Mouse (Mus musculus) inflammation-experienced regulatory T-cells, adult 6 months (primary cell): Measurements from ENCODE around the gene Pms1. TPM values are rescaled to one million over a fixed set of nuclear protein-coding genes. Genes with fewer than 3 reads are reported as not detected.
"Not testable (repeated sequence)": the region's sequence is repeated elsewhere in the genome, so short reads cannot be mapped to it uniquely, and the experiment has no call there.

Experiments
- ATAC-seq: one replicate; pipeline ENCODE4 v1.8.0; 2017
- polyA plus RNA-seq, 3 experiments: library from polyadenylated mRNA; unstranded; fragments of 100-300 nt; shearing (Covaris generic); gene quantifications; one replicate each; pipeline ENCODE4 v1.2.1; 2017

Gene Pms1
- polyA plus RNA-seq = 10 to 100 TPM; 33.1 to 40.4 (median 35.1) TPM

GRCm38 (mm10) chr1:53296581-53297383, at the start of gene Pms1, which contains the start of the genes Ormdl1 and Gm28778:
Pms1 (minus strand) TSS chr1:53297018.
Ormdl1 (plus strand) TSS chr1:53297095.
Gm28778 (plus strand) TSS chr1:53297111.
- peak; percentile 99 for ATAC-seq

DNA sequence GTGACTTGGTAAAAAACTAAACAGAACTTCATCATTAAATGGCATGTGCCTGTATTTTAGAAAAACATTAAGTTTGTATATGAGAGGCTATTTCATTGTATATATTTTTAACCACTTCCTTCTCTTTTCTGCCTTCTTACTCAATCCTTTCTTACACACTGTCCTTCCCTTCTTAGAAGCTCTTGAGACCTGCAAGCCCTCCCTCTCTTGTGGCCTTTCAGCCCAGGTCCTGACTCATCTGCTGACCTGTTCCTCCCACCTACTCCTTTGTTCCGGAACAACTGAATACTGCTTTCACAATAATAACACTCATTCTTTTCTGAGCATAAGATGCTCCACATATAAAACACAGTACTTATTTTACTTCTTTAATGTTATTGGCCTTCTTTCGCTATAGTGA, 44.3 kb upstream of the Pms1 start:
- ATAC-seq = no peak

DNA sequence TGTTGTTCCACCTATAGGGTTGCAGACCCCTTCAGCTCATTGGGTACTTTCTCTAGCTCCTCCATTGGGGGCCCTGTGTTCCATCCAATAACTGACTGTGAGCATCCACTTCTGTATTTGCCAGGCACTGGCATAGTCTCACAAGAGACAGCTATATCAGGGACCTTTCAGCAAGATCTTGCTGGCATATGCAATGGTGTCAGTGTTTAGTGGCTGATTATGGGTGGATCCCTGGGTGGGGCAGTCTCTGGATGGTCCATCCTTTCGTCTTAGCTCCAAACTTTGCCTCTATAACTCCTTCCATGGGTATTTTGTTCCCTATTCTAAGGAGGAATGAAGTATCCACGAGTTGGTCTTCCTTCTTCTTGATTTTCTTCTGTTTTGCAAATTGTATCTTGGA, 40.6 kb upstream of the Pms1 start:
- not testable (repeated sequence) for ATAC-seq

GRCm38 (mm10) chr1:53335465-53335864, 38.6 kb upstream of the Pms1 start:
- no peak for ATAC-seq

DNA sequence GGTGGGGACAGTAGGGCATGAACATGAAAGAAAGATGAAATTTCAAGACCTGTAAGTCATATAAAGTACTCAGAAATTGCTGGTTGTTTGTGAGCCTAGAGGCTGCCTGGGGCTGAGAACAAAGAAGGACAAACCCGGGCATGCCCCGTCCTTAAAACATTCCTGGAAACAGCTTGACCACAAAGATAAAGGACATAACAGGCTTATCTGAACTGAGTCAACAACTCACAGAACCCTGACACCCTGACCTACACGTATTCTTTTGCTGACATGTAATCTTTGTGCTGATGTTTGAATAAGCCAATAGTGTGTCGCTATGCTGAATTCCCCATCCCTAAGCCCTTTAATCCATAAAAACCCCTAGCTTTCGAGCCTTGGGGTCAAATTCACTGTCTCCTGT, 36.7 kb upstream of the Pms1 start:
- not testable (repeated sequence) for ATAC-seq

- ATAC-seq = no peak
Measured at GRCm38 (mm10) chr1:53324827-53325494, 28.1 kb upstream of the Pms1 start.

- no peak for ATAC-seq
Measured at GRCm38 (mm10) chr1:53324277-53324676, 27.5 kb upstream of the Pms1 start.

DNA sequence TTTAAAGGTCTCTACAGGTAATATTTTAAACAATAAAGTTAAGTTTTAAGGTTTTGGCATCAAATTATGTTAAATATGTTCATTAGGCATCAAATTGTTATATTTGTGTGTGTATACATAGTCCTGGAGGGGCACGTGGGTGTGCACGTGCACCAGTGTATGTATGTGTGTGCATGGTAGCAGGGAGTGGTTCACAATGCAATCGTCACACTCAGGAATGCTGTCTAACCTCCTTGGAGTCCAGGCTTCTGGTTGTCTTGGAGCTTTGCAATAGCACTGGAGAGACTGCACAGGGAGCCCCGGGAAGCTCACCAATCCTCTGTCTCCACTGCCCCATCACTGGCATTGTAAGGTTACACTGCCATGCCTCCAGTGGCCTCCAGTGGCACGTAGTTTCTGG, 26.4 kb upstream of the Pms1 start:
- ATAC-seq = no peak

DNA sequence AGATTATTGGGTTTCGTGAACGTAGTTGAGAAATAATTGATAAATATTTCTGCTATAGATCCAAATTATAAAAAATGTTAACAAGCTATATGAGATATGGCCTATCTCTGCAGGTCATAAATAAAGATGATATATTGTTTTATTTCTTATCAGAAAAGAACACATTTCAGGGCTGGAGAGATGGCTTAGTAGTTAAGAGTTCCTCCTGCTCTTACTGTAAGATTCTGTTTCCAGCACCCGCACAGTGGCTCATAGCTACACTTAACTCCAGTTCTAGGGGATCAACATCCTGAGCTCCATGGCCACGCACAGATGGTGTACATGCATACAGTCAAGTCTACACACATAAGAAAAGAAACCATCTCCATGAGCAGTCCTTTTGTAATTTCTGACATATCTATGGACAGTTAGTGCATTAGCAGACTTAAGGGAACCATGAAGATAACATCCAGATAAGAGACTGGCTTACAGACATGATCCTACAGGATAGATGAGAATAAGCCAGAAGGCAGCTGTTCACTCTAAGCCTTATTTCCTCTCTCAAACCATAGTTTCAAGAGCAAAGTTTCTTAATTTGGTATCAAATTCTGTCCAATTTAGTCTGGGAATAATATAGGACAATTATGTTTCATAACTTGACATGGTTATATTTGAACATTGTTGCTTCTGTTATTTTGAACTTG, 25.0 kb upstream of the Pms1 start:
- no peak for ATAC-seq

DNA sequence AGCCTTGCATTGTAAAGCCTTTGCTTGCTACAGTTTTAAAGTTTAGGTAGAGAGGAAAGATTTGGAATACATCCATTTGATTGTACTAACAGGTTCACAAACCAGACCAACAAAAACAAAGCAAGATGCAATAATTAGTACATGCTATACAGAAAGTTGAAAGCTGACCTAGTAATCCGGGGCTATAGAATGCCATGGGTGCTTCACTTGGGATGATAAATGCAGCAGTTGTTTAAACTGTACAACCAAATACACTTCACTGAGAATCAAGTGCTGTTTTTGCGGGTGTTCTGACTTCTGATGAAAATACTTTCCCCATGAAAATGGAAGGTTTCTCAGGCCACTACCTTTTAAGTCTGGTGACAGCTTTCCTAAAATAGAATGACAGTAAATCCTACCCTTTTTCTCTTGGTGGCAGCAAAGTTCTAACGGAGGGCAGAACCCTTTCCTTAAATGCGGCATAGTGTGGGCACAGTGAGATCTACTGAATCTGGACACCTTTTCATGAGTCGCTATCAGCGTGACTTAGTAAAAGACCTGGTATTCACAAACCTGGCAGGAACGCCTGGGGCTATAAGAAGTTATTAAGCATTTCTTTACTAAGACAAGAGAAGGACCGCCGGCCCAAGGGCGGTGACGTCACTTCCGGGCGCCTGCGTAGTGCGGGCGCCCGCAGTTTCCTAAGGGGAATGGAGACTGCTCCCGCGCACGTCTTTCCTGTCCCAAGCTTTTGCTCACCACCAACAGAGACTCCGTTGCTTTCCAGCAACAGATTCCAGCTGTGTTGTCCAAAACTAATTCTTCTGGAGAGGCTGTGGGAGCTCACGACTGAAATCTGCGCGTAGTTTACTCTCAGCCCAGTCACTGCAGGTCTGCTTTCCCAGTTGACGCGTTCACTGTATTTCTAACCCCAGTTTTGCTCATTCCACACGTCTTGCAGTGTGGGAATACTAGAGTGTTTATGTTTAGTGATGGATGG, 16.5 kb upstream of the Pms1 start, which contains the start of gene Osgepl1:
TSS of gene Osgepl1 (plus strand) at position 636 of the 979 bp plus-strand sequence.
- ATAC-seq = peak; percentile 95

DNA sequence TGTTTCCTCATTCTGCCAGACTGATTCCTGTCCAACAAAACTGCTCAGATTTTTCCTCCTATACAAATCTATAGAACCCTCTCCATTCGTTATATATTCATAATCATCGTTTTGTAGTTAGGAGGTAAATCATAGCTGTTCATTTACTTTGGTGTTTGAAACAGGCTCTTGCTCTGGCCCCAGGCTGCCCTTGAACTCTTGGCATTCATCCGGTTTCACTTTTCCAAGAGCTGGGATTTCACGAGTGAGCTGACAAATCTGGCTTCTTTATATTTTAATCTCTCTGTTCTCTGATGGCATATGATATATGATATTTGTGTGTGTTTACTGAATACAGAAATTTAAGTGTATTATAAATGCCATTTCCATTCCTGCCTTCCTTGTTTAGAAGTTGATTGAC, 3.7 kb upstream of the Pms1 start:
- no peak for ATAC-seq

DNA sequence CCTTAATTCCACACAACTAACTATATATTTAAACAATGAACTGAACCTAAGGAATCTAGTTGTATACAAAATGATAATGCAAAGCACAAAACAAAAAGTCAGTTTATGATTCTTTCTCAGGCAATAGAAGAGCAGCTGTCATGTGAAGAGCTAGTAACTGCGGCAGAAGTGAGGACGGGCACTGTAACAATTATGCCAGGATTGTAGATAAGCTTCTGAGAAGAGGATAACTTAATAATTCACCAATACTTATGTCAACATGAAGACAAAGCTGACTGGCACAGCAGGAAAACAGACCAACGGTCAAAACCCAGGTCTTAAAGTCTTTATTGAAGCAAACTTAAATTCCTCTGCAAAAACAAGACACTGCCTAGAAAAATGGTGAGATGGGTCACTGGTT, 5.6 kb downstream of the Pms1 start:
- ATAC-seq = no peak

GRCm38 (mm10) chr1:53272646-53273045, 24.2 kb downstream of the Pms1 start:
- no peak for ATAC-seq

GRCm38 (mm10) chr1:53269901-53270300, 26.9 kb downstream of the Pms1 start:
- ATAC-seq = no peak

GRCm38 (mm10) chr1:53264958-53265612, 31.7 kb downstream of the Pms1 start:
- not testable (repeated sequence) for ATAC-seq

DNA sequence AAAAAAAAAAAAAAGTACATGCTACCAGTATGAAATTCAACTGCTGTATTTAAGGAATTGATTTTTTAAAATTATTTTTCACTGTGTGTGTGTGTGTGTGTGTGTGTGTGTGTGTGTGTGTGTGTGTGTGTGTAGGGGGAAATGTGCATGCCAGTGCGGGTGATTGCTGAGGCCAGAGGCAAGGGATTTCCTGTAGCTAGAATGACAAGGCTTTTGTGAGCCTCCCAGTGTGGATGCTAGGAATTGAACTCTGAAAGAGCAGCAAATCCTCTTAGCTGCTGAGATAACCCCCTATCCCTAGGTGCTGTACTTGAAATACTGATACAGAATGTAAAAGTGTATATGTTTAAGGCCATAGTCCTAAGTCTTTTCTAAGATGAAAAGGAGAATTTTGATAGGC, 70.8 kb downstream of the Pms1 start:
- no peak for ATAC-seq

GRCm38 (mm10) chr1:53225616-53226015, 71.2 kb downstream of the Pms1 start:
- no peak for ATAC-seq

GRCm38 (mm10) chr1:53224775-53225174, 72.0 kb downstream of the Pms1 start:
- ATAC-seq = no peak

DNA sequence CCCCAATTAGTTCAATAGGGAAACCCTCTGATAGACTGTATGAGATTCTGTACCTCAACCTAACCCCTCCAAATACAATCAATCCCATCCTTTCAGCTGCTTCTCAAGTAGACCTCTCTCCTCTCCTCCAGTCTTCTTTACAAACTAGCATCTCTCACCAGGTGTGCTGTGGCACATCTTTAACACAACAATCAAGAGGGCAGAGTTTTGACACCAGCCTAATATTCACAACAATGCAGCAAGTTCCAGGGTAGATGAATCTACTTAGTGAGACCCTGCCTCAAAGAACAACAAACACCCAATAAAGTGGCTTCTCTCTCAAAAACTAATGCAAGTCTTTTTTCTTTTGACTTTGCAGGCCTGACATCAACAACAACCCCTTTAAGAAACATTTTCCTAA, 86.7 kb downstream of the Pms1 start:
- no peak for ATAC-seq

- no peak for ATAC-seq
Measured at GRCm38 (mm10) chr1:53203902-53204301, 92.9 kb downstream of the Pms1 start.

DNA sequence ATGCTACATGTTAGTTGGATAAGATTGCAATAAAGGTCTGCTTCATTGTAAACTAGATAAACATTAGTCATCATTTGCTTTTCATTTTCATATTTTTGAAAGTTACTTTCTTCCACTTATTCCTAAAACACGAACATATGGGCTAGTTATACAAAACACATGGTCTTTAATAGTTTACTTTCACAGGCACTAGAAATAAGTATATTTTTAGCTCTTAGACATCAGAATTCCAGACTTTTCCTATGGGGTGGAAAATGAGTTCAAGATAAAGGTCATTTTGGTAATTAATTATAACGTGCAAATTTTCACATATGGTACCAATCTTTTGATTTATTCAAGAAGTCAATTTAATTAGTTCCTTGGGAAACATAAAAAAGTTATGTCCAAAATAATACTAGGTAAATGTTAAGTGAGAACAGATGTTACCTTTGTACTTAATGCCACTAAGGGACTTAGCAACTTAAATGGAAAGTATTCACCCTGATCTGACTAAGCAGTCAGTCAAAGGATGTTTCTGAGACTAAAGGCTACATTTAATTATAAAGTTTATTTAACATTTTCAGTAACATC, 95.1 kb downstream of the Pms1 start:
- no peak for ATAC-seq
